Mouse (Mus musculus) cerebellum, adult 2 months (tissue): ENCODE data around the gene Sirpb1a. TPM values are rescaled to one million over a fixed set of nuclear protein-coding genes. Genes with fewer than 3 reads are reported as not detected.

Source experiments
- DNase-seq, 2 experiments: peaks; one replicate each; pipeline ENCODE4 v3.0.0; 2021
- H3K27ac ChIP-seq: fragments of 200-500 bp; 2 replicates; pipeline ENCODE4 v1.5.1; 2012; ENCODE audit warnings: low read length, control low read depth, inconsistent platforms; ENCODE audit not compliant: insufficient read depth
- H3K27me3 ChIP-seq: fragments of 200-500 bp; 2 replicates; pipeline ENCODE4 v1.6.1; 2012; ENCODE audit warnings: inconsistent platforms, mild to moderate bottlenecking, low read length, moderate library complexity; ENCODE audit not compliant: control insufficient read depth, insufficient read depth
- H3K4me1 ChIP-seq: fragments of 200-500 bp; 2 replicates; pipeline ENCODE4 v1.6.1; 2011; ENCODE audit warnings: low read length; ENCODE audit not compliant: control insufficient read depth, insufficient read depth
- H3K4me3 ChIP-seq: fragments of 200-500 bp; replicated peaks from 2 replicates; pipeline ENCODE3; 2011; ENCODE audit warnings: mild to moderate bottlenecking, low read depth, low read length, control low read depth; ENCODE audit not compliant: insufficient read depth
- CTCF ChIP-seq: fragments of 200-500 bp; IDR thresholded peaks from 2 replicates; pipeline ENCODE4 v1.5.1; 2011; ENCODE audit warnings: low read depth, mild to moderate bottlenecking, control low read depth, low read length, moderate library complexity, borderline replicate concordance; ENCODE audit not compliant: insufficient read depth
- POLR2A ChIP-seq: fragments of 200-500 bp; IDR thresholded peaks from 2 replicates; pipeline ENCODE4 v1.6.1; 2011; ENCODE audit warnings: low read length, control low read depth, borderline replicate concordance; ENCODE audit not compliant: insufficient read depth
- WGBS: fragments of 180-500 bp; shearing (Covaris S2); methylation state at CpG from one replicate; pipeline ENCODE4 v1.1.7; 2018; 5-methylcytosine and 5-hydroxymethylcytosine counted together
- polyA plus RNA-seq: library from polyadenylated mRNA; depleted of rRNA; stranded (reverse); fragments of >200 nt; gene quantifications from 2 replicates; pipeline ENCODE4 v1.2.3, GENCODE M21; 2012; rRNA removed

Gene Sirpb1a
- polyA plus RNA-seq, 1 experiment: not detected

- WGBS: 58% methylated on average over 2 of the region's 2 CpGs
- Histone ChIP-seq H3K27me3 (no peaks in the 10 kb centered on the region; the same call in 1 of the 2 replicates), H3K27ac (no peak overlapping the region), H3K4me3 (no peak overlapping the region), H3K4me1 (no peaks in the 10 kb centered on the region)
- TF ChIP-seq POLR2A: no peak
- no peak for TF ChIP-seq CTCF
- DNase-seq: no peak
Observed at GRCm38 (mm10) chr3:15334182-15334581, 92.1 kb downstream of the Sirpb1a start.

GRCm38 (mm10) chr3:15332063-15332462 is 94.3 kb downstream of the Sirpb1a start, which contains the start of gene Gm9733:
Gene Gm9733 (minus strand): TSS chr3:15332302.
- Histone ChIP-seq H3K4me3 (no peak within 1 kb of the TSS), H3K27ac (no peak within 1 kb of the TSS), H3K4me1 (no peaks in the 10 kb centered on the region), H3K27me3 (no peaks in the 10 kb centered on the region; the same call in 1 of the 2 replicates)
- 85% methylated on average over 3 of the region's 3 CpGs for WGBS
- TF ChIP-seq CTCF (no peak), POLR2A (no peak)
- DNase-seq: no peak

GRCm38 (mm10) chr3:15331545-15331944 is 94.8 kb downstream of the Sirpb1a start:
- H3K4me3 ChIP-seq: no peak overlapping the region
- H3K4me1 ChIP-seq: no peaks in the 10 kb centered on the region
- H3K27ac ChIP-seq: no peak overlapping the region
- no peak for DNase-seq
- no peaks in the 10 kb centered on the region; the same call in 1 of the 2 replicates for H3K27me3 ChIP-seq
- TF ChIP-seq CTCF: no peak
- TF ChIP-seq POLR2A: no peak
- 66% methylated on average over 3 of the region's 3 CpGs for WGBS

GRCm38 (mm10) chr3:15329549-15329948 is 96.8 kb downstream of the Sirpb1a start:
- H3K27me3 ChIP-seq: no peaks in the 10 kb centered on the region; the same call in 1 of the 2 replicates
- H3K4me1 ChIP-seq: no peaks in the 10 kb centered on the region
- H3K27ac ChIP-seq: no peak overlapping the region
- no peak overlapping the region for H3K4me3 ChIP-seq
- TF ChIP-seq POLR2A (no peak), CTCF (no peak)
- no peak for DNase-seq

Other genes starting within 250 kb of the Sirpb1a start
- 0.21 TPM in 1 of 2 replicates, not detected in the other for gene Gm9733, start 94.2 kb downstream of the Sirpb1a start, polyA plus RNA-seq
- not detected in 2 replicates for gene Sirpb1b, start 148.5 kb upstream of the Sirpb1a start, polyA plus RNA-seq